Mouse (Mus musculus): Measurements from ENCODE around the gene Olfr154. TPM values are rescaled to one million over a fixed set of nuclear protein-coding genes. Genes with fewer than 3 reads are reported as not detected.
"Not testable (repeated sequence)": the region's sequence is repeated elsewhere in the genome, so short reads cannot be mapped to it uniquely, and the experiment has no call there.

Gene Olfr154
- total RNA-seq (2021) = not detected

DNA sequence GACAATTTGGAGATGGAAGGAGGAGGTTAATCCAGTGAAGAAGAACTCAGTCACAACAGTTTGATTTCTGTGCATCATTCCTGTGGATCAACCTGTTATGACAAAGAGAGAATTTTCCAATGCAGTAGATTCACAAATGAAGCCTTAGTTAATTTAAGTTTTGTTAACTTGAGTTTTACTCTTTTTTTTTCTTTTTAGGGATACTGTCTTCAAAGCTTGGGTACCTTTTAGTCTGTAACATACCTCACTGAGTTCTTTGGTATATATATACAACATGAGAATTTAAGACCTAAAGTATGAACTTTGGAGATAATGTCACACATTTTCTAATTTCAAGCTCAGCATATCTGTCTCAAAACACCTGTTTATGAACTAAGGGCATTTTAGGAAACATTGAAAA, at the start of gene Olfr154:
Olfr154 (minus strand) TSS at position 101 of the 400 bp plus-strand sequence.
- DNase-seq; intact Hi-C loops (cut with DNase I): not testable (repeated sequence)

DNA sequence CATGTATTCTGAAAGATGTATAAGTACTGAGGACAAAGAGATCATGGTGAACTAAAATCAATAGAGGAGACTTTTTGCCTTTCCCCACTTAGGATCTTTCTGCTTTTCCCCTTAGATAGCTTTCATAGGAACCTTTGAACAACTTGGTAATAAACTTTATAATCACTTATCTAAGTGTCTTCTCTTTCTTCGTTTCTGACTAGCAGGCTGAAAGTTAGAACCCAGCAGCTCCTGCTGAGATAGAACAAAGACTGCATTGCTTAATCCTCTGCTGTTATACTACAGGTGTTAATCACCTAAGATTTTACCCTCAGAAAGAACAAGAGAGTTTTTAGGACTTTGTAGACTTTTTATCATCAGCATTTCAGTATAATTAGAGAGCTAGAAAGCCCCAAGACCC, 46.9 kb upstream of the Olfr154 start:
- DNase-seq = no peak
- intact Hi-C loops (cut with DNase I) = no loop called here

DNA sequence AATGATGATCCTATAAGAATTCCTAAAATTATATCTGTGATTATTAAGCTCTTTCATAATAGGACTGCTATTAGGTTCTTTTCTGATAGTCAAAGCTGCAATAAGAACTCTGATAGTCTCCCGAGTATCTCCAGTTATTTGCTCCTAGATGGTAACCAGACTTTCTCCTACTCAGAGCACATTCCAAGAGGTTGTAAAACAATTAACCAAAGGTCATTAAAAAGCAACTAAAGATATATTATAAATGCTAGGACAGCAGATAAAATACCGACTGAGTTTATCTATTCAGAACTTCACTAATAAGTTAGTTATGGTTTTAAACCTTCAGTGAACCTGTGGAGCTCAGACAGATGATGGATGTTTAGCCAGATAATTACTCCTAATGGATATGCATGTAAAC, 46.4 kb upstream of the Olfr154 start:
- intact Hi-C loops (cut with DNase I); DNase-seq: not testable (repeated sequence)

DNA sequence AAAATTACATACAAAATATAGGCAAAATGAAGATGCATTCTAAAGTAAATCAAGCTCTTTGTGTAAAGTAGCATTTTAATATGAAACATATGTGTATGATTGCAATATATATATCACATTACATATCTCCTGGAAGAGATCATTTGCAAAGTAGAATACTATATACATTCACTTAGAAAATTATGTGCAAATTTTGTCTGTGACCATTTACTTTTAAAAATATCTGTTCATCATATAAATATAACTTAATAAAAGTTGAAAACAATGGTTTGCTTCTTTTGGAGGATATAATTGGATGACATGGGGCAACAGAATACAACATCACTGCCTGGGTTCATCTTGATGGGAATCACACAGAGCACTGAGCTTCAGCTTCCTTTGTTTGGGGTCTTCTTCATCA, 24.9 kb upstream of the Olfr154 start, which contains the start of gene Olfr1008:
Olfr1008 (plus strand) TSS at position 301 of the 400 bp plus-strand sequence.
- intact Hi-C loops (cut with DNase I) = no loop called here
- DNase-seq = no peak

DNA sequence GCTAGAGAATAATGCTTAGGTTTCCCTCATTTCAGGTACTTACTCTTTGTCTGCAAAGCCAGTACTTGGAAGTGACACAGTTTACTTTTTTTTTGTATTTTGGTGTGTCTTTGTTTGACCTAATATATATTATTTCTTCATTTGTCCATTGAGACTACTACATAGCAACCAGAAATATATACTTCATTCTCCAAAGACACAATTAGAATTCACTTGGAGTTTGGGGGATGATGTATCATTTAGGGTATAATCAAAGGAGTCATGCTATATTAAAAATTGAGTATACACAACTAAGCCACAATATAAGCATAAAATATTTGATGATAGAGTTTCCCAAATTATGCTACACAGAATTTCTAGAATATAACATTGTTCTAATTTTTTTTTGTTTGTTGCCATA, 14.4 kb upstream of the Olfr154 start, which contains the start of gene Olfr1006:
Olfr1006 (minus strand) TSS at position 101 of the 400 bp plus-strand sequence.
- intact Hi-C loops (cut with DNase I) = no loop called here
- no peak for DNase-seq

DNA sequence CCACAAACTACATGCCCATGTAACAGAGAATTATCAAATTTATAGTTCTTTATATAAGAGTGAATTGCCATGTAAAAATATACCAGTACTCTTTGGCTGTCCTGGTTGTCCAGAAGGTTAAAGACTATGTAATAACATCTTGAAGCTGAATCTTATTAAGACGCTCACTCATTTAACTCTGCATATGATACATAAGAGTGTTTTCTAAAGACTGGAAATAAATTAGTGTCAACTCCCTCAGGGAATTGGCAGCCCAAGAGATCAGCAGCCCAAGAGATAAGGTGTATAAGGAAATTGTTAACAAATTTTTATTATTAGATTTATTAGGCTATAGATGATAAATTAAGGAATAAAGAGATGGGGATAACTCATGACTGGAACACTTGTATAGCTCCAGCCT, 13.7 kb downstream of the Olfr154 start, which contains the start of gene Olfr1002:
Olfr1002 (minus strand) TSS at position 101 of the 400 bp plus-strand sequence.
- no peak for DNase-seq
- intact Hi-C loops (cut with DNase I) = no loop called here

Other genes starting within 250 kb of the Olfr154 start
- gene Olfr993, start 249.6 kb downstream of the Olfr154 start, total RNA-seq (2021) = not detected
- gene Olfr994, start 228.0 kb downstream of the Olfr154 start, total RNA-seq (2021) = not detected
- not detected for gene Olfr995, start 220.8 kb downstream of the Olfr154 start, total RNA-seq (2021)
- gene 4833423E24Rik, start 145.4 kb downstream of the Olfr154 start, total RNA-seq (2021) = not detected
- not detected for gene Olfr996, start 85.2 kb downstream of the Olfr154 start, total RNA-seq (2021)
- not detected for gene Olfr998, start 75.5 kb downstream of the Olfr154 start, total RNA-seq (2021)
- not detected for gene Olfr1000, start 52.6 kb downstream of the Olfr154 start, total RNA-seq (2021)
- gene Olfr1002, start 13.8 kb downstream of the Olfr154 start, total RNA-seq (2021) = not detected
- not detected for gene Olfr1006, start 14.3 kb upstream of the Olfr154 start, total RNA-seq (2021)
- gene Olfr1008, start 25.0 kb upstream of the Olfr154 start, total RNA-seq (2021) = not detected
- not detected for gene Olfr1009, start 51.0 kb upstream of the Olfr154 start, total RNA-seq (2021)
- not detected for gene Olfr1012, start 98.3 kb upstream of the Olfr154 start, total RNA-seq (2021)
- gene Olfr1013, start 102.6 kb upstream of the Olfr154 start, total RNA-seq (2021) = not detected
- gene Olfr1014, start 108.3 kb upstream of the Olfr154 start, total RNA-seq (2021) = not detected
- gene Olfr1015, start 117.6 kb upstream of the Olfr154 start, total RNA-seq (2021) = not detected
- not detected for gene Olfr1016, start 138.1 kb upstream of the Olfr154 start, total RNA-seq (2021)
- not detected for gene Olfr1018, start 154.0 kb upstream of the Olfr154 start, total RNA-seq (2021)
- gene Olfr1019, start 181.0 kb upstream of the Olfr154 start, total RNA-seq (2021) = not detected
- not detected for gene Olfr1020, start 182.6 kb upstream of the Olfr154 start, total RNA-seq (2021)
- not detected for gene Olfr1022, start 204.1 kb upstream of the Olfr154 start, total RNA-seq (2021)
- gene Olfr1023, start 221.2 kb upstream of the Olfr154 start, total RNA-seq (2021) = not detected
- gene Olfr1024, start 240.6 kb upstream of the Olfr154 start, total RNA-seq (2021) = not detected

All from heart, postnatal 10 days (tissue).